Mouse (Mus musculus) hindlimb bud, embryonic 11.5 days (tissue): ENCODE data around the gene R3hdm4.
"Not testable (repeated sequence)": the region's sequence is repeated elsewhere in the genome, so short reads cannot be mapped to it uniquely, and the experiment has no call there.

Experiments
- DNase-seq: peaks from one replicate; pipeline ENCODE4 v3.0.0-alpha.2; 2012; ENCODE audit warnings: low read depth, low spot score; ENCODE audit errors: extremely low spot score

Gene R3hdm4

GRCm38 (mm10) chr10:79906712-79907111, 14.3 kb downstream of the R3hdm4 start:
- no peak for DNase-seq

GRCm38 (mm10) chr10:79900951-79901410, 20.0 kb downstream of the R3hdm4 start:
- no peak for DNase-seq

GRCm38 (mm10) chr10:79897316-79898245, 23.4 kb downstream of the R3hdm4 start:
- no peak for DNase-seq

- DNase-seq = no peak
These were observed 24.2 kb downstream of the R3hdm4 start for GRCm38 (mm10) chr10:79896814-79897213.

GRCm38 (mm10) chr10:79896306-79896705, 24.7 kb downstream of the R3hdm4 start:
- no peak for DNase-seq

GRCm38 (mm10) chr10:79892451-79893118, 28.4 kb downstream of the R3hdm4 start:
- DNase-seq = not testable (repeated sequence)

GRCm38 (mm10) chr10:79890670-79891069, 30.3 kb downstream of the R3hdm4 start, which contains the start of gene Cfd:
Gene Cfd, plus strand, starts transcription at chr10:79890853.
- DNase-seq = no peak

- no peak for DNase-seq
These were observed 31.6 kb downstream of the R3hdm4 start for GRCm38 (mm10) chr10:79889386-79889785.

GRCm38 (mm10) chr10:79886611-79887010, 34.4 kb downstream of the R3hdm4 start:
- no peak for DNase-seq

GRCm38 (mm10) chr10:79886054-79886453, 35.0 kb downstream of the R3hdm4 start, which contains the start of gene Elane:
Gene Elane, plus strand, starts transcription at chr10:79886247.
- no peak for DNase-seq

- DNase-seq = not testable (repeated sequence)
These were observed 36.1 kb downstream of the R3hdm4 start for GRCm38 (mm10) chr10:79884938-79885337.

GRCm38 (mm10) chr10:79884446-79884845, 36.6 kb downstream of the R3hdm4 start:
- no peak for DNase-seq

- peak; percentile 57 for DNase-seq
These were observed 37.5 kb downstream of the R3hdm4 start for GRCm38 (mm10) chr10:79883297-79884084.

- no peak for DNase-seq
These were observed 39.0 kb downstream of the R3hdm4 start for GRCm38 (mm10) chr10:79881981-79882380.

- no peak for DNase-seq
These were observed 40.3 kb downstream of the R3hdm4 start for GRCm38 (mm10) chr10:79880721-79881120.

- DNase-seq = no peak
These were observed 41.5 kb downstream of the R3hdm4 start for GRCm38 (mm10) chr10:79879527-79879926.

- no peak for DNase-seq
These were observed 43.3 kb downstream of the R3hdm4 start for GRCm38 (mm10) chr10:79877757-79878156.

- DNase-seq = no peak
These were observed 43.8 kb downstream of the R3hdm4 start for GRCm38 (mm10) chr10:79877174-79877573.

GRCm38 (mm10) chr10:79874290-79874862, 46.6 kb downstream of the R3hdm4 start, which contains the start of the genes Prtn3 and Plppr3:
Gene Prtn3, plus strand, starts transcription at chr10:79874476.
Gene Plppr3, minus strand, starts transcription at chr10:79874634.
- no peak for DNase-seq

- no peak for DNase-seq
These were observed 47.2 kb downstream of the R3hdm4 start for GRCm38 (mm10) chr10:79873715-79874289.
